Mouse (Mus musculus): ENCODE data around the gene Snx9.

- TF ChIP-seq GATA1 (IDR thresholded peaks at IDR 0.05; ENCODE audit: borderline replicate concordance, low read length) (no peak), CTCF (IDR thresholded peaks at IDR 0.05; ENCODE audit: low read depth, low read length) (no peak), POLR2AphosphoS5 (IDR thresholded peaks at IDR 0.05; ENCODE audit: insufficient replicate concordance, low read depth, low read length) (no peak)
Observed at GRCm38 (mm10) chr17:5970298-5970821, 129.2 kb downstream of the Snx9 start.

Data from G1E (cell line).